Mouse (Mus musculus): ENCODE data around the gene Rbx1.

Gene Rbx1

GRCm38 (mm10) chr15:81485483-81485882 is 19.4 kb downstream of the Rbx1 start:
- DNase-seq (ENCODE audit: low spot score) = no peak

GRCm38 (mm10) chr15:81503466-81503865 is 37.4 kb downstream of the Rbx1 start:
- no peak for DNase-seq (ENCODE audit: low spot score)

- no peak for DNase-seq (ENCODE audit: low spot score)
Measured at GRCm38 (mm10) chr15:81503995-81504394, 37.9 kb downstream of the Rbx1 start.

- DNase-seq (ENCODE audit: low spot score) = no peak
Measured at GRCm38 (mm10) chr15:81507201-81507600, 41.1 kb downstream of the Rbx1 start.

- DNase-seq (ENCODE audit: low spot score) = no peak
Measured at GRCm38 (mm10) chr15:81510621-81511020, 44.5 kb downstream of the Rbx1 start.

- no peak for DNase-seq (ENCODE audit: low spot score)
Measured at GRCm38 (mm10) chr15:81511601-81512261, 45.6 kb downstream of the Rbx1 start.

GRCm38 (mm10) chr15:81514111-81514971 is 48.2 kb downstream of the Rbx1 start:
- peak; percentile 56 for DNase-seq (ENCODE audit: low spot score)

- DNase-seq (ENCODE audit: low spot score) = no peak
Measured at GRCm38 (mm10) chr15:81515221-81515620, 49.1 kb downstream of the Rbx1 start.

- DNase-seq (ENCODE audit: low spot score) = no peak
Measured at GRCm38 (mm10) chr15:81518031-81518430, 51.9 kb downstream of the Rbx1 start.

- no peak for DNase-seq (ENCODE audit: low spot score)
Measured at GRCm38 (mm10) chr15:81518761-81519160, 52.7 kb downstream of the Rbx1 start.

- no peak for DNase-seq (ENCODE audit: low spot score)
Measured at GRCm38 (mm10) chr15:81522036-81522751, 56.1 kb downstream of the Rbx1 start.

- DNase-seq (ENCODE audit: low spot score) = peak; percentile 15
Measured at GRCm38 (mm10) chr15:81522761-81523168, 56.7 kb downstream of the Rbx1 start.

- peak; percentile 71 for DNase-seq (ENCODE audit: low spot score)
Measured at GRCm38 (mm10) chr15:81523169-81523871, 57.2 kb downstream of the Rbx1 start.

GRCm38 (mm10) chr15:81523901-81524300 is 57.8 kb downstream of the Rbx1 start:
- no peak for DNase-seq (ENCODE audit: low spot score)

Measured in layer of hippocampus, adult 9-10 months (tissue).